Comparison of ENCODE assay signal across 8 mouse cellular contexts in genomic region chr2:30363773-30364650, GRCm38 (mm10). TPM values are rescaled to one million over a fixed set of nuclear protein-coding genes. Genes with fewer than 3 reads are reported as not detected.
DNase-seq lines count a peak whose midpoint lies in the region; ATAC-seq lines count a peak whose summit lies in the region.

Miga2 (plus strand) TSS chr2:30364233.

- intact Hi-C loops in gastrocnemius, postnatal 14 days (cut with DNase I; ENCODE audit: low total_unique reads), result no loop called here
- intact Hi-C loops in left cerebral cortex, postnatal 10 days (cut with DNase I), result no loop called here

- DNase-seq in adrenal gland, adult (ENCODE audit: inconsistent age in 2 of 2, low spot score in 1 of 2), result peak; percentile 99 to 100
- peak; percentile 100 for DNase-seq in embryo, embryonic 10.5 days (ENCODE audit: low spot score)
- peak; percentile 99 for DNase-seq in gastrocnemius, postnatal 14 days
- peak; percentile 99 for DNase-seq in left cerebral cortex, postnatal 10 days (ENCODE audit: extremely low spot score in 1 of 2, low spot score in 2 of 2)
- peak; percentile 99 for DNase-seq in right cerebral cortex, postnatal 25 days
- DNase-seq in urinary bladder, postnatal 4 days (ENCODE audit: low spot score in 2 of 2), result peak; percentile 99

- peak; percentile 99 for ATAC-seq in inflammation-experienced regulatory T-cells, adult 6 months
- ATAC-seq in megakaryocyte-erythroid progenitor cell, adult 5-6 weeks (replicated peaks; ENCODE audit: low FRiP score, low TSS enrichment, poor library complexity, severe bottlenecking), result peak; percentile 96

RNA-seq across cellular contexts. Expression of gene Miga2, which starts in this region (rescaled TPM):
- total RNA-seq in gastrocnemius, postnatal 14 days (2021), result 10 to 100 TPM; 16.3 to 16.8 TPM
- polyA plus RNA-seq in inflammation-experienced regulatory T-cells, adult 6 months (2017; shearing (Covaris generic)), result 1 to 10 TPM; 3.2 to 5.4 (median 5.3) TPM
- 100 to 1,000 TPM in 1 of 2 experiments, 10 to 100 TPM in 1; 95.4 to 108 TPM for total RNA-seq in left cerebral cortex, postnatal 10 days (2021)
- total RNA-seq in megakaryocyte-erythroid progenitor cell, adult 5-6 weeks (2014; fragmentation: Nextera tagmentation), result 17.8 and 35.0 TPM in 2 replicates
- total RNA-seq in megakaryocyte-erythroid progenitor cell, adult 5-6 weeks (2017), result 8.0 and 11.4 TPM in 2 replicates

Comparison
In these comparisons a context has a peak if more than half of its experiments do, and no peak if none do; other contexts are left out.
1. Peak in every context shown above with its lines: DNase-seq and ATAC-seq.